Mouse (Mus musculus): Measurements from ENCODE around the gene Tmc7.

Tmc7 gene

DNA sequence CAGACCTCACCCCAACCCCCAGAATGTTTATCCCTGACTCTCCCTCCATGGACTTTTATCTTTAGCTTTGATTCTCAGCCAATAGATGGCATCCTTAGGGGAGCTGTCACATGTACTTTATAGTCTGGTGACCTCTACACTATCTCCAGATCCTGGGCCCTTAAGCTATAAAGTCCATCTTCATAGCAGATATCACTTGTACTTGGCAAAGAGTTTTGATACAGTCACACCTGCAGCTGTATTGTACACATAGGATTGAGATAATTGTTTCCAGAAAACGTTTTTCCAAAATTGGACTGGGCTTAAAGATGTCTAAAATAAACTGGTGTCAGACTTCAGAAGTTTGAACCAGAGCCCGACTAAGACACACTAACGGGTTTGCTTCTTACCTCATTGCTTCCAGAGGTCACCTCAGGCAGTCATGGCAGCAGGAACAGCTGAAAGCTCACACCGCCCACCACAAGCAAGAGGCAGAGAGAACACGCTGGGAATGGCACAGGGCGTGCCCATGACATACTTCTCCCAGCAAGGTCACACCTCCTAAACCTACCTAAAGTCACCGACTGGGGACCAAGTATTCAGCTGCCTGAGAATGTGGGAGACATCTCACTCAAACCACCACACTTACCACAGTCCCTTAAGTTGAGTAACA is 84.6 kb downstream of the Tmc7 start:
- DNase-seq: no peak

DNA sequence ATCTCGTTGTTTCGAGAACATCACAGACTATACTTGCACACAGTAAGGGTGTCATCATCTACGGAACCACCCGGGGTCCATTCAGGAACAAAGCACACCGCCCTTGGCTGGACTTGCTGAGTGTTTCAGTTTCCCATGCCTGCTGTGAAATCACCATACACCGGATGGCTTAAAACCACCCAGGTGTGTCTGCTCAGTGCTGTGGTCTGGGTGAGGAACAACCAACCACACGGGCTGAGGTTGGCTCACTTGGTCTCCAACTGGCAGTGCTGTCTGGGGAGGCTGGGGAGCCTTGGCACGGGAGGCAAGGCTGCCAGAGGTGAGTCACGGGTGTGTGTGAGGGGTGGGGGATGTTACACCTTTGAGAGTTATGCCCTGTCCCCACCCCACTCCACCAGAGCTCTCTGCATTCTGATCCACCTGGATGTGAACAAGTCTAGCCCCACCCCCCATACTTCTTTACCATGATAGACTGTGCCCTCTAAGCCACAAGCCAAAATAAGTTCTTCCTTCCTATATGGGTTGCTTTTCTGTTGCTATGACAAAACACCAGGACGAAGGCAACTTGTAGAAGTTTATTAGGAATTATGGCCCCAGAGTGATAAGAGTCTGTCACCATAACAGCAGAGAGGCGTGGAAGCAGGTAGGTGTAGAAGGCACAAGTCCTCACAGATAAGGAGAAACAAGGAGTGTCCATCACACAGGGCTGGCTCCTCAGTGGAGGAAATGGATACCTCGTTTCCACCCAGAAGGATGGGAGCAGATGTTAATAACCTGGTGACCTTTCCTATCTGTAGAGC is 85.4 kb downstream of the Tmc7 start:
- DNase-seq: no peak

GRCm38 (mm10) chr7:118494892-118495579 is 89.5 kb downstream of the Tmc7 start:
- no peak for DNase-seq

- DNase-seq: peak; percentile 46 to 78
These were observed 90.6 kb downstream of the Tmc7 start for GRCm38 (mm10) chr7:118493892-118494291.

DNA sequence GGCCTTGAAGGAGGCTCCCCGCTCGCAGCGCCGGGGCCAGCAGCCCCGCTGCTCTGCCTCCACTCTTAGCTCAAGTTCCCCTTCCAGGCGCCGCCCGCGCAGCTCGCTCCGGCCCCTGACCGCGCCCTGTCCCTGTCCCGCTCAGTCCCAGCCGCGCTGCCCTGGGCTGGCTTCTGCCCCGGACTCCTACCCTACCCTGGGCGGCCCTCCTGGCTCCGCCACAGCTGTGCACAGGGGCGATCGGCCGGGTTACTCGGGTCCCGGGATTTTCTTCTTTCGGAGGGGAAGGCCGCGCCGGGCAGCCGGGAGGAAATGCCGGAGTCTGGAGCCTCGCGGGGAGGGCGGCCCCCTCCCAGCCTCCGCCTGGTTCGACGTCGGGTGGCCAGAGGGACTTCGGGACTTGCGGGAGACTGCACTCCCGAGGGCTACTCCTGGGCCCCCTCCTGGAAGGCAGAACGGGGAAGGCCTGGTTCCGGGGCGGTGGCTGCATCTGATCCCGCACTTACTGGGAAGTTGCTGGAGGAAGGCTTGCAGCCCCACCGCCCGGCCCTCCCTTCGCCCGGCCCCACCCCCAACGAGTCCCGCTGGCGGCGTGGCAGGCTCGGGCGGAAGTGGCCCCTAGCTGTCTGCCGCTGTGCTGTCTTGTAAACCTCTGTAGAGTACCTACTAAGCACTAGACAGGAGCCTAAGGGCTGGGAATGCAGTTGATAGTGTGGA is 92.9 kb downstream of the Tmc7 start, which contains the start of gene Itpripl2:
Itpripl2 (minus strand) TSS at position 545 of the 717 bp plus-strand sequence.
- peak; percentile 90 to 93 for DNase-seq

- DNase-seq: peak; percentile 46 to 57
These were observed 93.7 kb downstream of the Tmc7 start for GRCm38 (mm10) chr7:118490666-118491430.

DNA sequence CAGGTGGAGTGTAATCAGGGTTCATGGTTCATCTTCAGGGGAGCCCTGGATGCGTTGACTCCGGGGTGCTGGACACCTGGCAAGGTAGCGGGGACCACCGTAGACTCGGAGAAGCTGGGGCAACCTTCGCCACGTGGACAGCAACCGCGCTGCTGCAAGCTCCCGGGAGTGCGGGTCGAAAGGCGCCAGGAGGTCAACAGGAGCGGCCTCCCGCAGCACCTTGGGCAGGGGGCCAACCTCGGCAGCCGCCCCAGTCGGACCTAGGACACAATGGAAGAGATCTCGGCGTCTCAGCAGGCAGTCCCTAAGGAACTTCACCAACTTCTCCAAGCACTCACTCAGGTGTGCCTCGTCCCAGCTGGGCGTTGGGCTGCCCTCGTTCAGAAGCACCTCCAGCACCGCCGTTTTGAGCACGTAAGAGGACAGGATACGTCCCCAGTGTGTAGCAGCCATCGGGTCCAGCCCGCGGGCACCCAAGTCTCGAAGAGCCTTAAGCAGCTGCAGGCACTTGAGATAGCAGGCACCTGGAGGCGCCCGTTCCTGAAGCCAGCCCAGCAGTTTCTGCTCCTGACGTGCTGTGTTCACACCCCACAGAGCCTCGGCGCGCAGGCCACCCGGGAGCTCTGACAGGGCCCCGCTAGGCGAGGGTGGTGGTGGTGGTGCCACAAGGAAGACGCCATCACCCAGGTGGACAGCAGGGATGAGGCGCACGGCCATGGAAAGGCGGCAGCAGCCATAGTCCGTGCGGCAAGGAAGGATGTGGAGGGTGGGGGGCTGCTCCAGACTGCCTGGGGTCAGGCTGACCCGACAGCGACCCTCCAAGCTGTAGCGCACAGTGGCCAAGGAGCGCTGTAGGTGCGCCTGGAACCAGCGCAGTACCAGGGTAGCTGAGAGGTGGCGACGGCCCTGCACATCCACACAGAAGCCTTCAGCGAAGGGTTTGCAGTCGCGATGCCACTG is 94.5 kb downstream of the Tmc7 start:
- no peak for DNase-seq

DNA sequence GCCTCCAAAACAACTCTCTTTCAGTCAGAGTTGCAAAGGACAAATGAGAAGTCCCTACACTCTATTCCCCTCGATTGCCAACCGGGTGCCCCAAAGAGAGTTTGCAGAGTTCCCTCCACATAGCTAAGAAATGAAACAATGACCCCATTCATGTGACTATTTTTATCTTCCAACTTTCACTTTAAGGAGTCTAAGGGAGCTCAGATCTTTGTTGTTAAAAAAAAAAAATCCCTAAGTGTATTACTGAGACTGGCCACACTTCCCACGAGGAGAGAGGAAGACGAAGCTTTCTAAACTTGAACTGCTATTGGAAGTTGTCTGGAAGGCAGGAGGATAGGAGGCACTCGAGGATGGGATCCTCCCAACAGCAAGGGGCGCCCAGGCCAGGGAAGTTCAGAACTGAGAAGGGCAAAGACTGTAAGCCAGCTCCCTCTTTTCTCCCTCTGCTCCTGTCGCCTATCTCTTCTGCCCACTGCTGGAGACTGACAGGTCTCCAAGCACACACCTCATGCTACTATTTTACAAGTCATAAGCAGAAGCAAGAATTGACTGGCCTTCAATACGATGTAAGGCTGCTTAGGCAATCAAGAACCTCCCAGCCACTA is 96.4 kb downstream of the Tmc7 start:
- DNase-seq: no peak

DNA sequence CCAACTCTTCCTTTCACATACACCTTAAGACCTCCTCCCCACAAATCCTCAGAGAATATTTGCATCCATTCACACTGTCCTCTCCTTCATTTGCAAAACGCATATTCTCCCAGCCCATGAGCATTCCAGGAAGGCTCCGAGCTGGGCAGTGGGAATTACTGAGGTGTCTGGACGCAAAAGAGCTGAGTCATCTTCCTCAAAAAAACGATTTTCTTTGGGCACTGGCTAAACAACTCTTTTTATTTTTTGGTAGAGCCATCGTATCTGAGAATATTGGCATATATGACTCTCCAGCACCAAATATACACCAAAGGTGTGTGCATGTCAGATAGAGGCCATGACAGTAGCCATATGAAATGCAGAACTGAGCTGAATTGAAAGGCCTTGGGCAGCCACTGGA is 97.6 kb downstream of the Tmc7 start:
- DNase-seq: no peak

All from lung, adult 18-20 months (tissue).